Mouse (Mus musculus) inflammation-experienced regulatory T-cells (primary cell): ENCODE data around the gene Akr1c20. TPM values are rescaled to one million over a fixed set of nuclear protein-coding genes. Genes with fewer than 3 reads are reported as not detected.

Experiments used
- polyA plus RNA-seq, 2 experiments: library from polyadenylated mRNA; unstranded; fragments of 100-300 nt; shearing (Covaris generic); gene quantifications; one replicate each; pipeline ENCODE4 v1.2.1; 2017

Akr1c20 gene
- polyA plus RNA-seq, result not detected

DNA sequence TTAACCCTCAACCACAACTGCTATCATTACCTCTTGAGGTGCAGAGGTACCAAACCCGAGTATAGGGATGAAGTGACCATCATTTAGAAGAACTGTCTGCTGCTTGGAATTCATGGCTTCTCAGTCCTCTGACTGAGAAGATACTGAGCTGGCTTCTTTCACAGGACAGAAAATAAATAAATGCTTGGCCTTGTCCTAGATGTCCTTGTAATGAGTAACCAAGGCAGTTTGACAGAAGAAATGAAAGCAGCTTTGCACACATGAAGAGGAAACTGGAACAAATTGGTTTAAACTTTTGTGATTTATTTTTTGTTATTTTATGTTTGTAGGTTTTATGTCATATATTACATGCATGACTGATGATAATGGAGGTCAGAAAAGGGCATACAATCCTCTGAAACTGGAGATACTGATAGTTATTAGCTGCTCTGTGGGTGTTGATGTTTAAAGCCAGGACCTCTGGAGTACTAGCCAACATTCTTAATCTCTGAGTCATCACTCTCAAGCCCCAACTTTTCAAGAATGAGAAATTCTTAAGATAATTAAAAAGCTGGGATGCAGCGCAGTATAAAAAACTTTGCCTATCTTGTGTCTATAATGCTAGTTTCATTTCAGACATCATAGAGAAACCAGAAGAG is at the start of gene Akr1c20:
TSS of gene Akr1c20 (minus strand) at position 145 of the 638 bp plus-strand sequence.

Other genes with a start within 250 kb of the Akr1c20 start
- 10 to 100 TPM in 1 of 2 experiments, 1 to 10 TPM in 1; 3.9 to 26.3 TPM for gene Akr1c12, start 243.9 kb downstream of the Akr1c20 start, polyA plus RNA-seq
- not detected for gene Akr1c6, start 89.0 kb downstream of the Akr1c20 start, polyA plus RNA-seq
- gene Akr1c21, start 50.7 kb upstream of the Akr1c20 start, polyA plus RNA-seq, result 1 to 10 TPM in 1 of 2 experiments, not detected in 1; 1.4 TPM
- 10 to 100 TPM; 12.2 to 18.6 TPM for gene Akr1e1, start 85.8 kb upstream of the Akr1c20 start, polyA plus RNA-seq